Mouse (Mus musculus) ES-Bruce4 (cell line): ENCODE measurements around the gene Ggta1. TPM values are rescaled to one million over a fixed set of nuclear protein-coding genes. Genes with fewer than 3 reads are reported as not detected.

Experiments
- H3K27ac ChIP-seq: 2 replicates; pipeline ENCODE4 v1.5.1; 2012; ENCODE audit warnings: low read length, inconsistent platforms; ENCODE audit not compliant: insufficient read depth
- H3K27me3 ChIP-seq: 2 replicates; pipeline ENCODE4 v1.6.1; 2012; ENCODE audit warnings: mild to moderate bottlenecking, low read length, inconsistent platforms; ENCODE audit not compliant: control insufficient read depth, poor library complexity, insufficient read depth, severe bottlenecking
- H3K36me3 ChIP-seq: 2 replicates; pipeline ENCODE4 v1.6.1; 2012; ENCODE audit warnings: inconsistent platforms, mild to moderate bottlenecking, low read length, moderate library complexity; ENCODE audit not compliant: control insufficient read depth, poor library complexity, insufficient read depth, severe bottlenecking
- H3K4me1 ChIP-seq: one replicate; pipeline ENCODE4 v1.8.1; 2011; ENCODE audit warnings: low read length; ENCODE audit not compliant: control insufficient read depth, insufficient read depth
- H3K4me3 ChIP-seq: 2 replicates; pipeline ENCODE4 v1.5.1; 2011; ENCODE audit warnings: low read depth, mild to moderate bottlenecking, low read length
- H3K9ac ChIP-seq: 2 replicates; pipeline ENCODE4 v1.6.1; 2012; ENCODE audit warnings: low read depth, mild to moderate bottlenecking, inconsistent platforms; ENCODE audit not compliant: poor library complexity, severe bottlenecking
- H3K9me3 ChIP-seq: replicated peaks from 2 replicates; pipeline ENCODE4 v1.6.1; 2012; ENCODE audit warnings: mild to moderate bottlenecking, low read length, inconsistent platforms; ENCODE audit not compliant: control insufficient read depth, poor library complexity, insufficient read depth, severe bottlenecking
- CTCF ChIP-seq: IDR thresholded peaks from one replicate; pipeline ENCODE4 v1.8.1; 2011; ENCODE audit warnings: low read depth, low read length
- EP300 ChIP-seq: IDR thresholded peaks from 2 replicates; pipeline ENCODE4 v1.6.1; 2011; ENCODE audit warnings: low read depth, low read length; ENCODE audit not compliant: insufficient read depth
- POLR2A ChIP-seq: IDR thresholded peaks from one replicate; pipeline ENCODE4 v1.8.1; 2011; ENCODE audit warnings: low read length; ENCODE audit not compliant: insufficient read depth
- polyA plus RNA-seq: library from polyadenylated mRNA; stranded (reverse); fragments of >200 nt; gene quantifications from 2 replicates; pipeline ENCODE4 v1.2.4, GENCODE M21; 2011; ENCODE audit warnings: low read depth; ENCODE audit not compliant: missing spikeins, insufficient read depth, insufficient read length

Gene Ggta1
- polyA plus RNA-seq, 1 experiment = 52.5 TPM

GRCm38 (mm10) chr2:35433428-35433827 lies 29.6 kb downstream of the Ggta1 start:
- H3K27ac ChIP-seq = no peak overlapping the region

GRCm38 (mm10) chr2:35432472-35432871 lies 30.6 kb downstream of the Ggta1 start:
- Histone ChIP-seq H3K27me3 (no peaks in the 10 kb centered on the region), H3K36me3 (no peaks in the 10 kb centered on the region), H3K9ac (no peak overlapping the region), H3K4me3 (no peak overlapping the region), H3K4me1 (no peaks in the 10 kb centered on the region), H3K9me3 (no peaks in the 10 kb centered on the region), H3K27ac (no peak overlapping the region)
- TF ChIP-seq CTCF (no peak), POLR2A (no peak), EP300 (no peak)

More at GRCm38 (mm10) chr2:35433428-35433827, 29.6 kb downstream of the Ggta1 start:
- Histone ChIP-seq H3K36me3 (no peaks in the 10 kb centered on the region), H3K9ac (no peak overlapping the region), H3K4me1 (no peaks in the 10 kb centered on the region), H3K4me3 (no peak overlapping the region), H3K27me3 (no peaks in the 10 kb centered on the region), H3K9me3 (no peaks in the 10 kb centered on the region)
- no peak for TF ChIP-seq EP300
- no peak for TF ChIP-seq POLR2A
- no peak for TF ChIP-seq CTCF

- Histone ChIP-seq H3K36me3 (no peaks in the 10 kb centered on the region), H3K9ac (no peak overlapping the region), H3K27ac (no peak overlapping the region), H3K9me3 (no peaks in the 10 kb centered on the region), H3K27me3 (no peaks in the 10 kb centered on the region), H3K4me3 (no peak overlapping the region), H3K4me1 (no peaks in the 10 kb centered on the region)
- TF ChIP-seq EP300 = no peak
- TF ChIP-seq POLR2A = no peak
Measured at GRCm38 (mm10) chr2:35432011-35432410, 31.0 kb downstream of the Ggta1 start.

GRCm38 (mm10) chr2:35430806-35431205 lies 32.2 kb downstream of the Ggta1 start:
- Histone ChIP-seq H3K4me3 (no peak overlapping the region), H3K9me3 (no peaks in the 10 kb centered on the region), H3K9ac (no peak overlapping the region), H3K27me3 (no peaks in the 10 kb centered on the region), H3K36me3 (no peaks in the 10 kb centered on the region), H3K27ac (no peak overlapping the region), H3K4me1 (no peaks in the 10 kb centered on the region)
- no peak for TF ChIP-seq CTCF
- TF ChIP-seq EP300 = no peak
- TF ChIP-seq POLR2A = no peak

GRCm38 (mm10) chr2:35428615-35429300 lies 34.3 kb downstream of the Ggta1 start:
- no peak overlapping the region for H3K9ac ChIP-seq
- no peak overlapping the region for H3K4me3 ChIP-seq
- H3K9me3 ChIP-seq = no peaks in the 10 kb centered on the region
- H3K27me3 ChIP-seq = no peaks in the 10 kb centered on the region
- H3K27ac ChIP-seq = no peak overlapping the region
- H3K4me1 ChIP-seq = no peaks in the 10 kb centered on the region
- H3K36me3 ChIP-seq = no peaks in the 10 kb centered on the region
- TF ChIP-seq CTCF (no peak), EP300 (no peak), POLR2A (no peak)

GRCm38 (mm10) chr2:35427559-35427958 lies 35.5 kb downstream of the Ggta1 start:
- H3K36me3 ChIP-seq = no peaks in the 10 kb centered on the region; the same call in none of the 2 replicates
- no peak overlapping the region for H3K9ac ChIP-seq
- H3K4me3 ChIP-seq = no peak overlapping the region
- no peak overlapping the region for H3K27ac ChIP-seq
- TF ChIP-seq CTCF = no peak
- no peak for TF ChIP-seq POLR2A
- TF ChIP-seq EP300 = no peak
- H3K9me3 ChIP-seq = no peaks in the 10 kb centered on the region
- H3K4me1 ChIP-seq = no peaks in the 10 kb centered on the region
- no peaks in the 10 kb centered on the region for H3K27me3 ChIP-seq
